Mouse (Mus musculus): ENCODE results near the gene Asap3.

GRCm38 (mm10) chr4:136239111-136239510, 32.9 kb downstream of the Asap3 start:
- TF ChIP-seq CTCF (IDR thresholded peaks at IDR 0.05) (no peak), POLR2A (IDR thresholded peaks at IDR 0.05; ENCODE audit: insufficient read depth, low read depth, low read length) (no peak), EP300 (IDR thresholded peaks at IDR 0.05; ENCODE audit: insufficient read depth, low read depth, low read length) (no peak)

Measured in heart, adult 2 months (tissue).